Mouse (Mus musculus) kidney, adult 2 months (tissue): ENCODE results near the gene Agtpbp1.

Source experiments
- CTCF ChIP-seq: fragments of 200-500 bp; conservative IDR thresholded peaks from 2 replicates; pipeline ENCODE4 v1.5.1; 2011; ENCODE audit warnings: low read depth, mild to moderate bottlenecking, control low read depth, low read length, moderate library complexity, mixed read lengths; ENCODE audit not compliant: insufficient read depth, insufficient read length
- POLR2A ChIP-seq: fragments of 200-500 bp; IDR thresholded peaks from one replicate; pipeline ENCODE4 v1.6.1; 2011; ENCODE audit warnings: low read depth, low read length, control low read depth

GRCm38 (mm10) chr13:59495839-59496238, 89.2 kb downstream of the Agtpbp1 start:
- no peak for TF ChIP-seq CTCF
- no peak for TF ChIP-seq POLR2A
